Mouse (Mus musculus): ENCODE measurements around the gene Heca. TPM values are rescaled to one million over a fixed set of nuclear protein-coding genes. Genes with fewer than 3 reads are reported as not detected.
"Not testable (repeated sequence)": the region's sequence is repeated elsewhere in the genome, so short reads cannot be mapped to it uniquely, and the experiment has no call there.

Heca gene
- polyA plus RNA-seq, 1 experiment from 2014 or later: 4.4 TPM

DNA sequence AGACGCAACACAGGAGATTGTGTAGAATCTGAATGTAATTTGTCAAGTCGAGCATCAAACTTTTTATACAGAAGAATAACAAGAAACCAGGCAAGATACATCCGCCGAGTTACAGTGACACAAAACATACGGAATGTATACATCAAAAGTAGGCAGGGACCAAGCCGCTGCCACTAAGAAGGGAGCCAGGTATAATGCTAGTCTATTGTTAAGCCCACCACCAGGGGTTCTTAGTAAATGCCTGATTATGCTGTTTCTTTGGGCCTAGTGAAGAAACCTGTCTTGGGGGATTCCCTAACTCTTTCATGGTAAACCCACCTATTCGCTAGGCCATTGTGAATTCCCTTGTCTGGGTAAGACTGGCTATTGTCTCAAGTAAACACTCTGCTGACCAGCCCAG, 127.4 kb downstream of the Heca start:
- H3K27ac ChIP-seq, H3K9ac ChIP-seq: not testable (repeated sequence)
- 89% methylated on average over 7 of the region's 7 CpGs for WGBS

More for the DNA sequence above, 127.4 kb downstream of the Heca start:
- not testable (repeated sequence) for H3K4me3 ChIP-seq (replicated peaks); H3K27me3 ChIP-seq (replicated peaks); H3K36me3 ChIP-seq; H3K4me2 ChIP-seq; H3K9me3 ChIP-seq; H3K4me1 ChIP-seq; ATAC-seq (ENCODE audit: insufficient read depth, low FRiP score, low read depth)

Other genes starting within 250 kb of the Heca start
- 35.6 and 36.7 TPM in 2 replicates for gene Cited2, start 224.8 kb downstream of the Heca start, polyA plus RNA-seq (2015; fragmentation: Nextera tagmentation; extraction: Ambion mirVana)
- 0.37 and 0.64 TPM in 2 replicates for gene Txlnb, start 151.8 kb downstream of the Heca start, polyA plus RNA-seq (2015; fragmentation: Nextera tagmentation; extraction: Ambion mirVana)
- gene Abracl, start 75.2 kb upstream of the Heca start, polyA plus RNA-seq (2015; fragmentation: Nextera tagmentation; extraction: Ambion mirVana): 166 and 178 TPM in 2 replicates
- gene Reps1, start 107.8 kb upstream of the Heca start, polyA plus RNA-seq (2015; fragmentation: Nextera tagmentation; extraction: Ambion mirVana): 19.6 and 25.1 TPM in 2 replicates